Mouse (Mus musculus) cerebellum, postnatal 14 days (tissue): ENCODE results near the gene Mrpl45.
"Not testable (repeated sequence)": the region's sequence is repeated elsewhere in the genome, so short reads cannot be mapped to it uniquely, and the experiment has no call there.

Source experiments
- DNase-seq, 2 experiments: peaks; one replicate each; pipeline ENCODE4 v3.0.0; 2021; ENCODE audit warnings: mixed read lengths in 2 of 2

The Mrpl45 gene

GRCm38 (mm10) chr11:97315504-97316503, at the start of gene Mrpl45:
Mrpl45 (plus strand) TSS chr11:97315716.
- peak; percentile 99 to 100 for DNase-seq

GRCm38 (mm10) chr11:97266544-97266943, 49.0 kb upstream of the Mrpl45 start:
- DNase-seq, result not testable (repeated sequence)

GRCm38 (mm10) chr11:97270004-97270403, 45.5 kb upstream of the Mrpl45 start:
- not testable (repeated sequence) for DNase-seq

GRCm38 (mm10) chr11:97272835-97273234, 42.7 kb upstream of the Mrpl45 start:
- DNase-seq, result no peak

GRCm38 (mm10) chr11:97273613-97274012, 41.9 kb upstream of the Mrpl45 start:
- peak in 1 of 2 experiments; percentile 24 for DNase-seq

GRCm38 (mm10) chr11:97274947-97275346, 40.6 kb upstream of the Mrpl45 start:
- not testable (repeated sequence) for DNase-seq

GRCm38 (mm10) chr11:97275349-97275748, 40.2 kb upstream of the Mrpl45 start:
- no peak for DNase-seq

- no peak for DNase-seq
Measured at GRCm38 (mm10) chr11:97276019-97276418, 39.5 kb upstream of the Mrpl45 start.

- DNase-seq, result no peak
Measured at GRCm38 (mm10) chr11:97277166-97277565, 38.4 kb upstream of the Mrpl45 start.

GRCm38 (mm10) chr11:97278456-97278855, 37.1 kb upstream of the Mrpl45 start:
- no peak for DNase-seq

- no peak for DNase-seq
Measured at GRCm38 (mm10) chr11:97279040-97279404, 36.5 kb upstream of the Mrpl45 start.

- peak; percentile 70 to 76 for DNase-seq
Measured at GRCm38 (mm10) chr11:97279405-97280215, 35.9 kb upstream of the Mrpl45 start.

GRCm38 (mm10) chr11:97280216-97280861, 35.2 kb upstream of the Mrpl45 start, which contains the start of gene Npepps:
Npepps (minus strand) TSS chr11:97280638.
- peak; percentile 88 to 89 for DNase-seq

GRCm38 (mm10) chr11:97282179-97282578, 33.3 kb upstream of the Mrpl45 start:
- DNase-seq, result no peak

- no peak for DNase-seq
Measured at GRCm38 (mm10) chr11:97284854-97285253, 30.7 kb upstream of the Mrpl45 start.

GRCm38 (mm10) chr11:97285852-97286775, 29.4 kb upstream of the Mrpl45 start:
- no peak for DNase-seq

GRCm38 (mm10) chr11:97286973-97287372, 28.5 kb upstream of the Mrpl45 start:
- DNase-seq, result no peak

- DNase-seq, result no peak
Measured at GRCm38 (mm10) chr11:97287643-97288042, 27.9 kb upstream of the Mrpl45 start.

- peak in 1 of 2 experiments; percentile 19 for DNase-seq
Measured at GRCm38 (mm10) chr11:97289276-97290230, 26.0 kb upstream of the Mrpl45 start.

GRCm38 (mm10) chr11:97292731-97293130, 22.8 kb upstream of the Mrpl45 start:
- no peak for DNase-seq
